Mouse (Mus musculus): ENCODE measurements at regions not wholly inside any gene's neighbourhood (a gene's known extent, or its start where the extent isn't known, plus 50 kb on each side); places are given as distances from the start of the nearest gene placed in this dataset.
A peak's percentile ranks its signal among the peaks of the same experiment; 100 is the strongest.

DNA sequence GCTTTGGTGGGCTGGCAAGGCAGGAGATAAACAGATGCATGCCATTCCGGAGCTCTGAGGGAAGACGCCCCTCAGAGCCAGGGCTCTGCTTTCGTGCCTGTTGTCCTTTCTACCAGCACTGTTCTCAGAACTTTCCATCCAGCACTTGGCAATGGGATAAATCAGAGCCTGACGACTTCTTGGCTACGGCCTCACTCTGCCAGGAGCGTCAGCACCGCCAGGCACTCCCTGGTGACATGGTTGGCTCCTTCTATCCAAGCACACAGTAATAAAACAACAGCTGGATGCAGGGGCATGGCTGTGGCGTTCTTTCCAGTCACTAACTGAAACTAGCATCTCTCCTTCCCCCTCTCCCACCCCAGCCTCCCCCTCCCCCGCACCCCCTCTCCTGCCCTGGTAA lies 215.4 kb downstream of the Ly86 start:
- Histone ChIP-seq H3K4me1 (ENCODE audit: control insufficient read depth in 1 of 2, insufficient read depth in 2 of 2) (peaks cover 43 to 59% of the 10 kb centered on the region in 2 experiments), H3K4me3 (replicated peaks in 1 of 3; ENCODE audit: low read depth in 2 of 3, low read length in 2 of 3, poor library complexity in 1 of 3) (no peak overlapping the region), H3K36me3 (replicated peaks in 1 of 2; ENCODE audit: control insufficient read depth in 1 of 2, insufficient read depth in 1 of 2, low read length in 1 of 2) (no peaks in the 10 kb centered on the region), H3K27me3 (replicated peaks) (no peaks in the 10 kb centered on the region), H3K4me2 (ENCODE audit: insufficient read depth, low read depth, poor library complexity, severe bottlenecking) (peak overlapping the region; percentile 63; the same call in 1 of the 2 replicates), H3K9me3 (replicated peaks; ENCODE audit: low read length) (no peaks in the 10 kb centered on the region), H3K27ac (ENCODE audit: insufficient read depth, low read depth) (no peak overlapping the region), H3K9ac (ENCODE audit: insufficient read depth, low read depth) (no peak overlapping the region), H3K79me2 (replicated peaks; ENCODE audit: control insufficient read depth, extremely low read depth, insufficient read depth, poor library complexity, severe bottlenecking) (no peaks in the 10 kb centered on the region)
- dilution Hi-C loops (cut with MboI; ENCODE audit: extremely low pct_ligation_motif_present, extremely low pct_unique_long_range_greater_than_20kb, low sequenced_read_pairs) = no loop called here
- in situ Hi-C loops (cut with MboI; ENCODE audit: low pct_ligation_motif_present, low pct_unique_long_range_greater_than_20kb, low sequenced_read_pairs) = no loop called here
- DNase-seq (ENCODE audit: extremely low read depth) = no peak
- TF ChIP-seq NRF1 (IDR thresholded peaks at IDR 0.05; ENCODE audit: low read depth, low read length) = no peak

DNA sequence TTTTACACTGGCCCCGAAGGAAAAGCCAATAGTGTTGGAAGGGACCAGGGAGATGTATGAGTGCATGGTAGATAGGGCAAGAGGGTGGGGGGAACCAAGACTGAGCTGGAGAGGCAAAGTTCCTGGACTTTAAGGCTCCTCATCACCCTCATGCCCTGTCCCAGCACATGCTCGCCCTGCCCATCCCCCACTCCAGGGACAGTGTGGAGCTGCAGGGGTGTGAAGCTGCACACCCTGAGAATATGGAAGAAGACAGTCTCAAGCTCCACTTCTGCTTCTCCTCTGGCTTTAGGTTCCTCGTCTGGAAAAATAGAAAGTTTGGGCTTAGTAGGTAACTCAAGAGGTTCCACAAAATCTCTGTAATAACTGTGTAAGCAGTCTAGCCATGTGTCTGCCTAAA lies 215.8 kb downstream of the Ly86 start:
- H3K9me3 ChIP-seq (replicated peaks; ENCODE audit: low read length) = no peaks in the 10 kb centered on the region
- H3K36me3 ChIP-seq (replicated peaks in 1 of 2; ENCODE audit: control insufficient read depth in 1 of 2, insufficient read depth in 1 of 2, low read length in 1 of 2) = no peaks in the 10 kb centered on the region
- H3K27ac ChIP-seq (ENCODE audit: insufficient read depth, low read depth) = no peak overlapping the region
- TF ChIP-seq SIN3A (IDR thresholded peaks at IDR 0.05; ENCODE audit: low read length) = no peak
- no peak for TF ChIP-seq PAX5 (IDR thresholded peaks at IDR 0.05; ENCODE audit: low read length)
- no peak for TF ChIP-seq NELFE (IDR thresholded peaks at IDR 0.05; ENCODE audit: low read depth, low read length)
- no peak for TF ChIP-seq NRF1 (IDR thresholded peaks at IDR 0.05; ENCODE audit: low read depth, low read length)
- TF ChIP-seq ZNF384 (IDR thresholded peaks at IDR 0.05; ENCODE audit: low read depth, low read length) = no peak
- TF ChIP-seq POLR2AphosphoS2 (IDR thresholded peaks at IDR 0.05; ENCODE audit: low read depth, low read length) = no peak
- TF ChIP-seq E2F4 (IDR thresholded peaks at IDR 0.05; ENCODE audit: insufficient replicate concordance, low read depth, low read length) = no peak
- no peak for TF ChIP-seq JUN (IDR thresholded peaks at IDR 0.05; ENCODE audit: insufficient read depth, low read depth, low read length)
- TF ChIP-seq ELF1 (IDR thresholded peaks at IDR 0.05; ENCODE audit: low read depth, low read length) = no peak
- in situ Hi-C loops (cut with MboI; ENCODE audit: low pct_ligation_motif_present, low pct_unique_long_range_greater_than_20kb, low sequenced_read_pairs) (no loop called here), dilution Hi-C loops (cut with MboI; ENCODE audit: extremely low pct_ligation_motif_present, extremely low pct_unique_long_range_greater_than_20kb, low sequenced_read_pairs) (no loop called here)
- peaks cover 43 to 59% of the 10 kb centered on the region in 2 experiments for H3K4me1 ChIP-seq (ENCODE audit: control insufficient read depth in 1 of 2, insufficient read depth in 2 of 2)
- no peaks in the 10 kb centered on the region for H3K27me3 ChIP-seq (replicated peaks)
- no peaks in the 10 kb centered on the region for H3K79me2 ChIP-seq (replicated peaks; ENCODE audit: control insufficient read depth, extremely low read depth, insufficient read depth, poor library complexity, severe bottlenecking)
- H3K9ac ChIP-seq (ENCODE audit: insufficient read depth, low read depth) = no peak overlapping the region
- DNase-seq (ENCODE audit: extremely low read depth) = no peak
- no peak overlapping the region for H3K4me3 ChIP-seq (replicated peaks in 1 of 3; ENCODE audit: low read depth in 2 of 3, low read length in 2 of 3, poor library complexity in 1 of 3)
- no peak overlapping the region for H3K4me2 ChIP-seq (ENCODE audit: insufficient read depth, low read depth, poor library complexity, severe bottlenecking)

DNA sequence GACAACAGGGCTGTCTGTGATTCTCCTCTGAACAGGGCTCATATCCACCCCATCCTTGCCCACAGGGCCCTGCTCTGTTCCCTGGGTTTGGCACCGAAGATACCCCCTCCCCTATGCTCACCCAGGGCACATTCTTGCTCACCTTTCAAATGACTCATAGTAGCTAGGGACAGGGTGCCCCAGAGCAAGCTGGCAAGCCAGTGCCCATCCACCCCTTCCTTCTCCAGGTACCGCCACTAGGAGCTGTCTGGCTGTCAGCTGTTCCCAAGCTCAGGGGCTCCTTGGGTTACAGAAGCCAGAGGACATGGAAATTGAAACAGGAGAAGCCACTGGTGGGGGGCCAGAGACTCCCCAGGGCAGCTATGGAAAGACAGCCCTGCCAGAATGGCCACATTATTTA lies 216.4 kb downstream of the Ly86 start:
- Histone ChIP-seq H3K27ac (ENCODE audit: insufficient read depth, low read depth) (no peak overlapping the region), H3K36me3 (replicated peaks in 1 of 2; ENCODE audit: control insufficient read depth in 1 of 2, insufficient read depth in 1 of 2, low read length in 1 of 2) (no peaks in the 10 kb centered on the region), H3K4me3 (replicated peaks in 1 of 3; ENCODE audit: low read depth in 2 of 3, low read length in 2 of 3, poor library complexity in 1 of 3) (no peak overlapping the region), H3K4me2 (ENCODE audit: insufficient read depth, low read depth, poor library complexity, severe bottlenecking) (no peak overlapping the region), H3K27me3 (replicated peaks) (no peaks in the 10 kb centered on the region), H3K9me3 (replicated peaks; ENCODE audit: low read length) (no peaks in the 10 kb centered on the region), H3K79me2 (replicated peaks; ENCODE audit: control insufficient read depth, extremely low read depth, insufficient read depth, poor library complexity, severe bottlenecking) (no peaks in the 10 kb centered on the region), H3K4me1 (ENCODE audit: control insufficient read depth in 1 of 2, insufficient read depth in 2 of 2) (peaks cover 43 to 59% of the 10 kb centered on the region in 2 experiments), H3K9ac (ENCODE audit: insufficient read depth, low read depth) (no peak overlapping the region)
- in situ Hi-C loops (cut with MboI; ENCODE audit: low pct_ligation_motif_present, low pct_unique_long_range_greater_than_20kb, low sequenced_read_pairs) (no loop called here), dilution Hi-C loops (cut with MboI; ENCODE audit: extremely low pct_ligation_motif_present, extremely low pct_unique_long_range_greater_than_20kb, low sequenced_read_pairs) (no loop called here)
- TF ChIP-seq USF1 (IDR thresholded peaks at IDR 0.05; ENCODE audit: low read depth, low read length) = no peak
- TF ChIP-seq NRF1 (IDR thresholded peaks at IDR 0.05; ENCODE audit: low read depth, low read length) = no peak
- TF ChIP-seq IRF4 (IDR thresholded peaks at IDR 0.05; ENCODE audit: low read depth, low read length) = no peak
- TF ChIP-seq USF2 (conservative IDR thresholded peaks at IDR 0.05; ENCODE audit: low read depth, low read length) = no peak
- no peak for TF ChIP-seq CHD2 (IDR thresholded peaks at IDR 0.05; ENCODE audit: low read length)
- no peak for TF ChIP-seq PAX5 (IDR thresholded peaks at IDR 0.05; ENCODE audit: low read length)
- no peak for TF ChIP-seq CHD1 (IDR thresholded peaks at IDR 0.05; ENCODE audit: low read depth, low read length)
- TF ChIP-seq MAX (IDR thresholded peaks at IDR 0.05; ENCODE audit: low read length) = no peak
- no peak for TF ChIP-seq POLR2A (IDR thresholded peaks at IDR 0.05; ENCODE audit: low read depth, low read length)
- TF ChIP-seq ELF1 (IDR thresholded peaks at IDR 0.05; ENCODE audit: low read depth, low read length) = no peak
- no peak for DNase-seq (ENCODE audit: extremely low read depth)
